Mouse (Mus musculus) granulocyte monocyte progenitor cell, adult 5-6 weeks (primary cell): Measurements from ENCODE around the gene Nlrp1a. TPM values are rescaled to one million over a fixed set of nuclear protein-coding genes. Genes with fewer than 3 reads are reported as not detected.
A peak's percentile ranks its signal among the peaks of the same experiment; 100 is the strongest.

Source experiments
- ATAC-seq: replicated peaks from 2 replicates; pipeline ENCODE4 v1.8.0; 2016; ENCODE audit warnings: mild to moderate bottlenecking, moderate TSS enrichment, inconsistent platforms; ENCODE audit not compliant: poor library complexity, severe bottlenecking
- total RNA-seq, 2 experiments: library from RNA; stranded (forward) in 1 of 2; stranded (reverse) in 1 of 2; fragments of 200-712, 200-1000 nt in 1 of 2; fragments of >200 nt in 1 of 2; fragmentation: Nextera tagmentation in 1 of 2; gene quantifications; 2 replicates each; pipeline ENCODE4 v1.2.3; 2014 to 2017

The Nlrp1a gene
- total RNA-seq (2014; fragmentation: Nextera tagmentation) (6.4 and 7.2 TPM in 2 replicates), total RNA-seq (2017) (12.4 and 13.6 TPM in 2 replicates)

GRCm38 (mm10) chr11:71144661-71145060 lies at the start of gene Nlrp1a:
Gene Nlrp1a (minus strand): TSS chr11:71144704.
- peak; percentile 100 for ATAC-seq

GRCm38 (mm10) chr11:71169633-71170032 lies 25.1 kb upstream of the Nlrp1a start:
- no peak for ATAC-seq

- ATAC-seq, result peak; percentile 71
Measured at GRCm38 (mm10) chr11:71164139-71164538, 19.6 kb upstream of the Nlrp1a start.

GRCm38 (mm10) chr11:71159439-71160136 lies 15.1 kb upstream of the Nlrp1a start:
- peak; percentile 90 for ATAC-seq

- ATAC-seq, result no peak
Measured at GRCm38 (mm10) chr11:71155272-71155671, 10.8 kb upstream of the Nlrp1a start.

- no peak for ATAC-seq
Measured at GRCm38 (mm10) chr11:71142031-71142430, 2.5 kb downstream of the Nlrp1a start.

- peak; percentile 61 for ATAC-seq
Measured at GRCm38 (mm10) chr11:71107128-71107527, 37.4 kb downstream of the Nlrp1a start.

GRCm38 (mm10) chr11:71106261-71107021 lies 38.1 kb downstream of the Nlrp1a start:
- ATAC-seq, result peak; percentile 79

GRCm38 (mm10) chr11:71103931-71104330 lies 40.6 kb downstream of the Nlrp1a start:
- ATAC-seq, result no peak

GRCm38 (mm10) chr11:71076342-71076741 lies 68.2 kb downstream of the Nlrp1a start:
- ATAC-seq, result no peak

- no peak for ATAC-seq
Measured at GRCm38 (mm10) chr11:71052554-71052953, 92.0 kb downstream of the Nlrp1a start.

Other genes starting within 250 kb of the Nlrp1a start
- gene Nup88, start 174.7 kb downstream of the Nlrp1a start, total RNA-seq (2014; fragmentation: Nextera tagmentation), result 102 and 108 TPM in 2 replicates
- 155 and 164 TPM in 2 replicates for gene Nup88, start 174.7 kb downstream of the Nlrp1a start, total RNA-seq (2017)
- gene Rpain, start 174.5 kb downstream of the Nlrp1a start, total RNA-seq (2014; fragmentation: Nextera tagmentation), result 42.4 and 73.8 TPM in 2 replicates
- gene Rpain, start 174.5 kb downstream of the Nlrp1a start, total RNA-seq (2017), result 25.2 and 55.4 TPM in 2 replicates
- gene C1qbp, start 161.7 kb downstream of the Nlrp1a start, total RNA-seq (2014; fragmentation: Nextera tagmentation), result 425 and 440 TPM in 2 replicates
- 107 and 155 TPM in 2 replicates for gene C1qbp, start 161.7 kb downstream of the Nlrp1a start, total RNA-seq (2017)
- gene Dhx33, start 140.3 kb downstream of the Nlrp1a start, total RNA-seq (2014; fragmentation: Nextera tagmentation), result 32.3 and 34.3 TPM in 2 replicates
- gene Dhx33, start 140.3 kb downstream of the Nlrp1a start, total RNA-seq (2017), result 36.6 and 42.6 TPM in 2 replicates
- 34.3 and 37.5 TPM in 2 replicates for gene Mis12, start 125.1 kb downstream of the Nlrp1a start, total RNA-seq (2014; fragmentation: Nextera tagmentation)
- gene Mis12, start 125.1 kb downstream of the Nlrp1a start, total RNA-seq (2017), result 30.1 and 34.5 TPM in 2 replicates
- 24.5 and 34.0 TPM in 2 replicates for gene Derl2, start 124.9 kb downstream of the Nlrp1a start, total RNA-seq (2014; fragmentation: Nextera tagmentation)
- 48.3 and 48.8 TPM in 2 replicates for gene Derl2, start 124.9 kb downstream of the Nlrp1a start, total RNA-seq (2017)
- not detected in 2 replicates for gene 6330403K07Rik, start 111.2 kb downstream of the Nlrp1a start, total RNA-seq (2014; fragmentation: Nextera tagmentation)
- gene 6330403K07Rik, start 111.2 kb downstream of the Nlrp1a start, total RNA-seq (2017), result not detected in 2 replicates
- 0.43 TPM in 1 of 2 replicates, not detected in the other for gene Nlrp1b, start 86.0 kb upstream of the Nlrp1a start, total RNA-seq (2014; fragmentation: Nextera tagmentation)
- gene Nlrp1b, start 86.0 kb upstream of the Nlrp1a start, total RNA-seq (2017), result 0.57 and 0.99 TPM in 2 replicates